Mouse (Mus musculus) intestine, postnatal 0 days (tissue): ENCODE measurements at regions not wholly inside any gene's neighbourhood (a gene's known extent, or its start where the extent isn't known, plus 50 kb on each side); places are given as distances from the start of the nearest gene placed in this dataset.

Source experiments
- ATAC-seq: fragments of 200-750 bp; cut with Nextera tagmentation; 2 replicates; pipeline ENCODE4 v1.8.0; 2017; ENCODE audit warnings: mild to moderate bottlenecking, moderate TSS enrichment, moderate library complexity
- H3K27ac ChIP-seq: fragments of 300-500 bp; sonication (generic); 2 replicates; pipeline ENCODE4 v1.5.1; 2014; ENCODE audit warnings: mild to moderate bottlenecking, low read depth, low read length, moderate library complexity
- H3K27me3 ChIP-seq: fragments of 300-500 bp; sonication (generic); replicated peaks from 2 replicates; pipeline ENCODE4 v1.6.1; 2014; ENCODE audit warnings: low read length, mixed read lengths; ENCODE audit not compliant: control insufficient read depth, insufficient read depth
- H3K36me3 ChIP-seq: fragments of 300-500 bp; sonication (generic); 2 replicates; pipeline ENCODE4 v1.6.1; 2014; ENCODE audit warnings: mild to moderate bottlenecking, moderate library complexity; ENCODE audit not compliant: control insufficient read depth, insufficient read depth
- H3K4me1 ChIP-seq: fragments of 300-500 bp; sonication (generic); replicated peaks from 2 replicates; pipeline ENCODE4 v1.6.1; 2014; ENCODE audit warnings: antibody characterized with exemption, low read length, mixed read lengths; ENCODE audit not compliant: control insufficient read depth, insufficient read depth
- H3K4me2 ChIP-seq: fragments of 300-500 bp; sonication (generic); replicated peaks from 2 replicates; pipeline ENCODE4 v1.6.1; 2014; ENCODE audit warnings: low read depth, mild to moderate bottlenecking, moderate library complexity
- H3K4me3 ChIP-seq: fragments of 300-500 bp; sonication (generic); 2 replicates; pipeline ENCODE4 v1.5.1; 2014; ENCODE audit warnings: low read depth, low read length
- H3K9ac ChIP-seq: fragments of 300-500 bp; sonication (generic); 2 replicates; pipeline ENCODE4 v1.6.1; 2014; ENCODE audit warnings: mild to moderate bottlenecking, low read depth, low read length
- H3K9me3 ChIP-seq: fragments of 300-500 bp; sonication (generic); 2 replicates; pipeline ENCODE4 v1.6.1; 2016; ENCODE audit warnings: mixed run types; ENCODE audit not compliant: control insufficient read depth
- CTCF ChIP-seq: sonication (generic); IDR thresholded peaks from 2 replicates; pipeline ENCODE4 v1.5.1; 2016; ENCODE audit warnings: low read depth, mild to moderate bottlenecking, control low read depth, antibody characterized with exemption, moderate library complexity
- WGBS: fragments of 180-500 bp; shearing (Covaris S2); extraction: QIAGEN DNeasy Blood & Tissue Kit; methylation state at CpG from one replicate; pipeline ENCODE4 v1.1.7; 2014; 5-methylcytosine and 5-hydroxymethylcytosine counted together

DNA sequence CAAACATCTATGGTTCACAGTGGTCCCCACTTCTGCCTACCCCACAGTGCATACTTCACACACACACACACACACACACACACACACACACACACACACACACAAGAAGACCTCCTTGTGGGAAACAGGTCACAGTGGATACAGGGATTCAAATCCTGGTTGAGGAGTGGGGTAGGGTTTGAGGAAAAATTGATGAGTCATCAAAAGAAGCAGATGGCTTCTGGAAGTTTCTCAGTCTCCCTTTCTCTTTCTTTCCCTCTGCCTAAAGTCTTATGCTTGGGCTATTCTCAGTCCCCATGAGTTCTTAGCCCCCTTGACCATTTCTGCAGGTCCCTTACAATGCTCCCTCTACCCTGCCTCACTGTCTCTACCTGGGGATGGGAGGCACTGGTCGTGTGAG is 56.4 kb downstream of the Rassf10 start:
- Histone ChIP-seq H3K9me3 (no peaks in the 10 kb centered on the region), H3K4me3 (no peak overlapping the region), H3K4me1 (no peaks in the 10 kb centered on the region), H3K36me3 (no peaks in the 10 kb centered on the region), H3K27ac (no peak overlapping the region), H3K4me2 (no peak overlapping the region), H3K9ac (no peak overlapping the region), H3K27me3 (no peaks in the 10 kb centered on the region)
- TF ChIP-seq CTCF, result no peak
- no peak for ATAC-seq
- WGBS, result 88% methylated on average over 1 of the region's 1 CpGs

DNA sequence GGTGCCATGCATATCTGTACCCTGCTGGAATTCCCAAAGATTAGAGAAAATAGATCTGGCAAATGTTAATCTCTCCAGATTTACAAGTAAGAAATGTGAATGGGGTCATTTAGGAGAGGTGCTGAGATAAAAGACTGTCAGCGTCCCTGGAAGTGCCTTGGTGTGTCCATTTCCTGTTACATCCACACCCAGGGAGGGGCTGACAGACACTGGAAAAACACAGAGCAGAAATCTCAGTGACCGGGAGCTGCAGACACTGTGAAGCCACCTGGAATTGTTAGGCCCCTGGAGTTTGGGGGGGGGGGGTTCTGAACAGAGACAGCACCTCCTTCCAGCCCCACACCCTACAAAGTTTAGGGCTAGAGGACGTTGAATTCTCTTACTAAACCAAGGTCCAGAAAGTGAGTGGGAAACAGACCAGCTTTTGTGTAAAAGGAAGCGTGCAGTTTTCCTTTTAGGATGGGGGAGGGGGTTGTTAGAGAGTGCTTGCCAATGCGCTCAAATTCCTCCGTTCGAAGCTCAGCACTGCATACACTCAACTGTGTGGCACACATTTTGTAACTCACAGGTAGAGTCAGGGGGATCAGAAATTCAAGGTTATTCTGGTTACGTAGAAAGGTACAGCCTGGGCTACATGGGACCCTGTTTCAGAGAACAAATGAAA is 63.5 kb downstream of the Rassf10 start:
- Histone ChIP-seq H3K9me3 (no peaks in the 10 kb centered on the region), H3K4me2 (no peak overlapping the region), H3K9ac (no peak overlapping the region), H3K27ac (no peak overlapping the region), H3K4me3 (no peak overlapping the region), H3K27me3 (no peaks in the 10 kb centered on the region), H3K36me3 (no peaks in the 10 kb centered on the region), H3K4me1 (no peaks in the 10 kb centered on the region)
- WGBS, result 24% methylated on average over 8 of the region's 8 CpGs
- no peak for ATAC-seq
- no peak for TF ChIP-seq CTCF

DNA sequence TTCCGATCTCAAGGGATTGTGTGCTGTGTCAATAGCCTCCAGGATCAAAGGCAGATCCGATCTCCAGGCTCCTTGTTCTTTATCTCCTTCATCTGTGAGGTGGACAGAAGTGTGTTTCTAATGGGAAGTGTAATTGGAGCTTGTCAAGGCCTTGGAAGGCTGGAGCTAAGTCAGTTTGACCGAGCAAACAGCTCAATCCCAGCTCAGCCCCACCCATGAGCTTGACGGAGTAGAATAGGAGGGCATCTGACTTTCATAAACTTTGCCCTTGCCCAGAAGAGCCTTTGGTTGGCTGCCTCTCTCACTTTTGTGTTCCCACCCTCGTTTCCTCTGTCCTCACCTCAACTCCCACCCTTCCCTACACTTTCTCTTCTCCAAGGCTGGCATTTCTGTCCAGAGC is 67.7 kb downstream of the Rassf10 start:
- 43% methylated on average over 5 of the region's 5 CpGs for WGBS
- Histone ChIP-seq H3K9me3 (no peaks in the 10 kb centered on the region), H3K4me3 (no peak overlapping the region), H3K27me3 (no peaks in the 10 kb centered on the region), H3K9ac (no peak overlapping the region), H3K27ac (no peak overlapping the region), H3K36me3 (no peaks in the 10 kb centered on the region), H3K4me2 (no peak overlapping the region), H3K4me1 (no peaks in the 10 kb centered on the region)
- no peak for TF ChIP-seq CTCF
- no peak for ATAC-seq

DNA sequence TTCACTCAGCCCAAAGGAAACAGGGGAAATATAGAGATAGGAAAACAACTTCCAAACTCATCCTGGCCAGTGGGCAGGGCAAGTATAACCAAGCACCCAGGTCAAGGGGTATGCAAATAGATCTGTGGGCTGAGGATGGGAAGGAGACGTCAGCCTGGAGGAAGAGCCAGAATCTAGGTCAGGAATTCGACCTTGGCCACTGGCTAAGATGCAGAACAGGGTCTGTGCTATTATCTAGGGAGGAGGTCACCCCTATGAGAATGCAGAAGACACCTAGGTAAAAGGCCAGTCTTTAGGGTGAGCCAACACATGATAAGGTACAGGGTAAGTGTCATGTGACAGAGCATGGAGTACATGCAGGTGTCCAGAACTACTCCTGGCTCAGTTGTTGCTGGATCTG is 68.8 kb downstream of the Rassf10 start:
- 26% methylated on average over 2 of the region's 2 CpGs for whole genome bisulfite sequencing
- no peaks in the 10 kb centered on the region for H3K27me3 ChIP-seq
- TF ChIP-seq CTCF, result no peak

DNA sequence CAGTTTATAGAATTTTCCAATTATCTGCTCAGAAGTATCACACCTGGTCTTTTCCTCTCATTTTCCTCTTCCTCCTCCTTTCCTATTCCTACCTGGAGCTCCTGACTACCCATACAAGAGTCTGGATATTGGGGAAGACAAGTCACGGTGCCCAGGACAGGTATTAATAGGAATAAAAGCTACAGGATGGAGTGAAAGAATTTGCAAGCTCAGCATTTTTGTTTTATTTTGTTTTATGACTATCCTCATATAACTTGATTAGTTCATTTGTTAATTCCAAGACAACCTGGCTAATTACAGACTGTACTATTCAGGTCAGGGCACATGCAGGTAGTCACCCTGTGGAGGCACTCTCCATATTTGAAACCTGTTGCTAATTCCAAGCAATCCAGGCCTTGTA is 72.0 kb downstream of the Rassf10 start:
- no peaks in the 10 kb centered on the region for H3K9me3 ChIP-seq

More for the DNA sequence above, 68.8 kb downstream of the Rassf10 start:
- Histone ChIP-seq H3K4me3 (no peak overlapping the region), H3K9me3 (no peaks in the 10 kb centered on the region), H3K9ac (no peak overlapping the region), H3K36me3 (no peaks in the 10 kb centered on the region), H3K4me1 (no peaks in the 10 kb centered on the region), H3K4me2 (no peak overlapping the region), H3K27ac (no peak overlapping the region)
- no peak for ATAC-seq

DNA sequence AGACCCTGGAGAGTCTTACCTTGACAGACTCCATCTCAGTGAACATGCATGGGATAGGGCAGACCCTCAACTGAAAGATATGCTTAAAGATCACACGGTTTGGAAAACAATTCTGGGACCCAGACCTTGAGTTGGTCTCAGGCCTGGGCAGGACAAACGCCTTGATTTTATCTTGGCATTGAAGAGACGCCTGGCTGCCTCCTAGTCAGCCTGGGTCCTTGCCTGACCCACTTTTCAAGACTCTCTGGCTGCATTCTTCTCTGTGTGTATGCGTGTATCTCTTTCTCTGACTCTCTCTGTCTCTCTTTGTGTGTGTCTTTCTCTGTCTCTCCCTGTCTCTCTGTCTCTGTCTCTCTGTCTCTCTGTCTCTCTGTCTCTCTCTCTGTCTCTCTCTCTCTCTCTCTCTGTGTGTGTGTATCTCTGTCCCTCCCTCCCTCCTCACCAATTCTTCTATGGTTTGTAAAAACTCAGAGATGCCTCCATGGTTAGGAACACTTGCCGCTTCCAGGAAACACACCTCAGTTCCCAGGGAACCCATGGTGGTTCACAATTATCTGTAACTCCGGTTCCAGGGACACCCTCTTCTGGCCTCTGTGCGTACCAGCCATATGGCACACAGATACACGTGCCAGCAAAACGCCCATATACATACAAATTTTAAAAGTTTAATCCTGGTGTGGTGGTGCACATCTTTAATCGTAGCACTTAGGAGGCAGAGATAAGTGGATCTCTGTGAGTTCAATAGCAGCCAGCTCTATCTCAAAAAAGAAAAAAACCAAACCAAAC is 72.7 kb downstream of the Rassf10 start:
- Histone ChIP-seq H3K4me1 (no peaks in the 10 kb centered on the region), H3K36me3 (no peaks in the 10 kb centered on the region), H3K27me3 (no peaks in the 10 kb centered on the region), H3K9ac (no peak overlapping the region), H3K27ac (no peak overlapping the region), H3K4me2 (no peak overlapping the region), H3K9me3 (no peaks in the 10 kb centered on the region), H3K4me3 (no peak overlapping the region)
- WGBS, result 89% methylated on average over 10 of the region's 10 CpGs
- no peak for ATAC-seq
- TF ChIP-seq CTCF, result no peak

More for the DNA sequence above, 72.0 kb downstream of the Rassf10 start:
- WGBS, result 100% methylated on average over 1 of the region's 1 CpGs
- H3K27me3 ChIP-seq, result no peaks in the 10 kb centered on the region
- H3K9ac ChIP-seq, result no peak overlapping the region
- H3K36me3 ChIP-seq, result no peaks in the 10 kb centered on the region
- no peak overlapping the region for H3K4me3 ChIP-seq
- H3K4me2 ChIP-seq, result no peak overlapping the region
- no peak for TF ChIP-seq CTCF
- no peak for ATAC-seq
- H3K4me1 ChIP-seq, result no peaks in the 10 kb centered on the region
- no peak overlapping the region for H3K27ac ChIP-seq
